Mouse (Mus musculus) ovary, adult 10 weeks (tissue): Measurements from ENCODE around the gene Rras2. TPM values are rescaled to one million over a fixed set of nuclear protein-coding genes. Genes with fewer than 3 reads are reported as not detected.

ENCODE experiments used
- polyA plus RNA-seq: library from polyadenylated mRNA; stranded (reverse); fragments of 350-450 nt; fragmentation: Illumina TruSeq; extraction: RNeasy Lipid Tissue Mini Kit (QIAGEN cat#74804); gene quantifications from one replicate; pipeline ENCODE4 v1.2.3, GENCODE M21; 2014

Rras2 gene
- 102 TPM for polyA plus RNA-seq

DNA sequence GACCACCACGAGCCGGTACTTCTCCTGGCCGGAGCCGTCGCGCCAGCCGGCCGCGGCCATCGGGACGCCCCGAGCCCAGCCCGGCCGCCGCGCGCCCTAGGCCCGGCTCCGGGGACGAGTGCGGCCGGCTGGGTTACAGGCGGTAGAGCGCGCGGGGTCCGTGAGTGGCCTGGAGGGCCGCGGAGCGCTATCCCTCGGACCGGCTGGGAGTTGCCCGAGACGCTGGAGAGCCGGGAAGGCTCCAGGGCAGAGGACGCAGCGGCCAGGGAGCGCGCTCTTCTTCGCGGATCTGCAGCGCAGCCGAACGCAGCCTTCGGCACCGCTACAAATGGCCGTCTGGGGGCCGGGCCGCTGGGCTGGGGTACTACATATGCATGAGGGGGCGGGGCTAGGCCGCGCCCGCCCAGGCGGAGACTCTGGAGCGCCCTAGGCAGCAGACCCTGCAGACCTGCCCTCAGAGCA is at the start of gene Rras2:
Gene Rras2, minus strand, starts transcription at position 338 of the 462 bp plus-strand sequence.

Other genes starting within 250 kb of the Rras2 start
- gene Copb1, start 136.9 kb upstream of the Rras2 start, polyA plus RNA-seq: 296 TPM
- 319 TPM for gene Psma1, start 158.3 kb upstream of the Rras2 start, polyA plus RNA-seq